Mouse (Mus musculus): ENCODE measurements around the gene Gpr62.

The Gpr62 gene

GRCm38 (mm10) chr9:106420608-106421007 lies 45.1 kb downstream of the Gpr62 start:
- no peak for DNase-seq (ENCODE audit: low spot score)

- DNase-seq (ENCODE audit: low spot score): peak; percentile 96
Observed at GRCm38 (mm10) chr9:106417841-106418625, 47.7 kb downstream of the Gpr62 start.

- DNase-seq (ENCODE audit: low spot score): no peak
Observed at GRCm38 (mm10) chr9:106416826-106417225, 48.9 kb downstream of the Gpr62 start.

All from left cerebral cortex, adult 11 months (tissue).